8 mouse cellular contexts compared by ENCODE assay signal in the genomic region with DNA sequence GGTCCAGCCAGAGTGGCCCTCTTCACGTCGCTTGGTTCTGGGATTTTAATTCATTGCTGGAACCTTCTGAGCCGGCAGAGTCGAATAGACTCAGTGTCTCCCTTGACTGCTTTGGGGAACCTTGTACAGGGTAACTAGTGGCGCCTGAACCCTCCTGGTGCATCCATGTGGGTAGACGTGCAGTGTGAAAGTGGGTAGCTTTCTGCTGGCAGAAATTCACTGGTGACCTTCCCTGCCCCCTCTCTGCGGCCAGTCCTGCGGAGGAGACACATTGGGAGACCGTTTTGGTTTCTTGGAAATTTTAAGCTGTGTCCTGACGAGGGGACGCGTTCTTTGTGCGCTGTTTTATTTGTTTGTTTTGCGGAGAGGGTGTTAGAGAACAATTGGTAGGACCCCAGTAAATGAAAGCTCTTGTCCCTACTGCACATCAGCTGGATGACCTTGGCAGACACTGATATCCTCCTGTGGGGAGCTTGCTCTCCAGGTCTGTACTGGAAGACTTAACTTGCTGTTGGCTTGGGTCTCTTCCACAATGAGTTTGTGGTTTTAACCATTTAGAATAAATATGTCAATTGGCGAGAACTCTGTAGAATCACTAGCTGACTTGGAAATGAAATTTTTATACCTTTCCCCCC. TPM values are rescaled to one million over a fixed set of nuclear protein-coding genes. Genes with fewer than 3 reads are reported as not detected.
A peak's percentile ranks its signal among the peaks of the same experiment; 100 is the strongest.
DNase-seq lines count a peak whose midpoint lies in the region; ATAC-seq and TF ChIP-seq lines count a peak whose summit lies in the region.

No protein-coding gene starts in this region.

- TF ChIP-seq RAD21 in MEL (IDR thresholded peaks at IDR 0.05; ENCODE audit: low read depth, low read length), result no peak

- H3K27me3 ChIP-seq in kidney, embryonic 14.5 days (ENCODE audit: control insufficient read depth, insufficient read depth, low read length), result no peaks in the 10 kb centered on the region
- H3K27me3 ChIP-seq in MEL (ENCODE audit: control insufficient read depth in 1 of 2, insufficient read depth in 2 of 2, low read length in 2 of 2), result no peaks in the 10 kb centered on the region
- no peaks in the 10 kb centered on the region for H3K27me3 ChIP-seq in hindbrain, embryonic 15.5 days
- no peaks in the 10 kb centered on the region for H3K27me3 ChIP-seq in midbrain, embryonic 10.5 days (ENCODE audit: low read depth, poor library complexity, severe bottlenecking)

- H3K4me2 ChIP-seq in kidney, embryonic 14.5 days (replicated peaks; ENCODE audit: low read depth, low read length), result peak overlapping the region; percentile 85
- peak overlapping the region; percentile 81 for H3K4me2 ChIP-seq in hindbrain, embryonic 15.5 days

- no peaks in the 10 kb centered on the region for H3K9me3 ChIP-seq in kidney, embryonic 14.5 days (ENCODE audit: control insufficient read depth, low read length)
- no peaks in the 10 kb centered on the region for H3K9me3 ChIP-seq in MEL (replicated peaks; ENCODE audit: insufficient read depth, low read length)
- H3K9me3 ChIP-seq in hindbrain, embryonic 15.5 days, result no peaks in the 10 kb centered on the region
- H3K9me3 ChIP-seq in midbrain, embryonic 10.5 days (replicated peaks), result no peaks in the 10 kb centered on the region

- peak overlapping the region; percentile 64 for H3K4me3 ChIP-seq in kidney, embryonic 14.5 days (ENCODE audit: low read length)
- peak overlapping the region; percentile 81 to 84 for H3K4me3 ChIP-seq in MEL (ENCODE audit: control insufficient read depth in 1 of 2, insufficient read depth in 1 of 2, low read depth in 2 of 2, low read length in 2 of 2)
- peak overlapping the region; percentile 73 for H3K4me3 ChIP-seq in embryonic fibroblast, embryonic 13.5 days (ENCODE audit: insufficient read depth, low read length)
- H3K4me3 ChIP-seq in hindbrain, embryonic 15.5 days, result peak overlapping the region; percentile 91
- H3K4me3 ChIP-seq in midbrain, embryonic 10.5 days, result peak overlapping the region; percentile 81

- ATAC-seq in kidney, embryonic 14.5 days (ENCODE audit: low FRiP score, low TSS enrichment), result no peak
- ATAC-seq in hindbrain, embryonic 15.5 days (ENCODE audit: low FRiP score, low read depth), result peak; percentile 46
- no peak for ATAC-seq in megakaryocyte-erythroid progenitor cell, adult 5-6 weeks (replicated peaks; ENCODE audit: low FRiP score, low TSS enrichment, poor library complexity, severe bottlenecking)

- H3K9ac ChIP-seq in kidney, embryonic 14.5 days (ENCODE audit: low read depth, low read length), result peak overlapping the region; percentile 81
- peak overlapping the region; percentile 76 for H3K9ac ChIP-seq in MEL (ENCODE audit: control insufficient read depth, low read depth, low read length, poor library complexity, severe bottlenecking)
- H3K9ac ChIP-seq in hindbrain, embryonic 15.5 days, result peak overlapping the region; percentile 94

- TF ChIP-seq POLR2A in MEL (IDR thresholded peaks at IDR 0.05; ENCODE audit: control insufficient read depth in 1 of 2, insufficient read depth in 1 of 2, low read depth in 1 of 2, low read length in 2 of 2, poor library complexity in 1 of 2), result no peak
- no peak for TF ChIP-seq POLR2A in embryonic fibroblast, embryonic 13.5 days (IDR thresholded peaks at IDR 0.05; ENCODE audit: low read depth, low read length)

- TF ChIP-seq CTCF in MEL (IDR thresholded peaks at IDR 0.05 in 2 of 3, conservative IDR thresholded peaks at IDR 0.05 in 1 of 3; ENCODE audit: control insufficient read depth in 1 of 3, insufficient read depth in 1 of 3, low read depth in 2 of 3, low read length in 3 of 3, poor library complexity in 1 of 3, severe bottlenecking in 1 of 3), result no peak
- no peak for TF ChIP-seq CTCF in embryonic fibroblast, embryonic 13.5 days (IDR thresholded peaks at IDR 0.05; ENCODE audit: borderline replicate concordance, insufficient read depth, low read length)

- 3% methylated on average over 15 of the region's 15 CpGs for WGBS in kidney, embryonic 14.5 days
- 3% methylated on average over 15 of the region's 15 CpGs for WGBS in hindbrain, embryonic 15.5 days
- 2% methylated on average over 15 of the region's 15 CpGs for WGBS in midbrain, embryonic 10.5 days

- peaks cover 44% of the 10 kb centered on the region for H3K79me2 ChIP-seq in MEL (ENCODE audit: control insufficient read depth, insufficient read depth, low read length, poor library complexity)

- DNase-seq in kidney, adult 8-10 months, result no peak
- DNase-seq in MEL (ENCODE audit: low read depth, low spot score), result peak; percentile 69
- no peak for DNase-seq in midbrain, embryonic 10.5 days (ENCODE audit: low spot score)
- DNase-seq in layer of hippocampus, adult 18-20 months (ENCODE audit: low spot score in 2 of 2), result no peak

- TF ChIP-seq EP300 in MEL (IDR thresholded peaks at IDR 0.05; ENCODE audit: low read depth in 1 of 2, low read length in 2 of 2), result no peak

- H3K36me3 ChIP-seq in kidney, embryonic 14.5 days (ENCODE audit: control insufficient read depth, insufficient read depth, low read length), result no peaks in the 10 kb centered on the region
- H3K36me3 ChIP-seq in MEL (ENCODE audit: control insufficient read depth in 1 of 2, insufficient read depth in 2 of 2, low read length in 2 of 2), result peaks cover 0 to 48% of the 10 kb centered on the region in 2 experiments; a peak in 3 of 4 replicates
- no peaks in the 10 kb centered on the region for H3K36me3 ChIP-seq in hindbrain, embryonic 15.5 days
- H3K36me3 ChIP-seq in midbrain, embryonic 10.5 days, result no peaks in the 10 kb centered on the region

- H3K4me1 ChIP-seq in kidney, embryonic 14.5 days (ENCODE audit: control insufficient read depth, insufficient read depth, low read length), result peaks cover 33% of the 10 kb centered on the region
- peaks cover 32 to 47% of the 10 kb centered on the region in 2 experiments for H3K4me1 ChIP-seq in MEL (ENCODE audit: control insufficient read depth in 1 of 2, insufficient read depth in 2 of 2, low read length in 2 of 2)
- H3K4me1 ChIP-seq in embryonic fibroblast, embryonic 13.5 days (ENCODE audit: control insufficient read depth, insufficient read depth, low read length), result no peaks in the 10 kb centered on the region
- H3K4me1 ChIP-seq in hindbrain, embryonic 15.5 days (replicated peaks), result peaks cover 28% of the 10 kb centered on the region
- peaks cover 42% of the 10 kb centered on the region for H3K4me1 ChIP-seq in midbrain, embryonic 10.5 days

- peak overlapping the region; percentile 71; the same call in 1 of the 2 replicates for H3K27ac ChIP-seq in kidney, embryonic 14.5 days (ENCODE audit: low read depth, low read length)
- peak overlapping the region; percentile 58 for H3K27ac ChIP-seq in MEL (ENCODE audit: control insufficient read depth, low read depth, low read length)
- peak overlapping the region; percentile 34 for H3K27ac ChIP-seq in embryonic fibroblast, embryonic 13.5 days (ENCODE audit: insufficient read depth, low read length)
- peak overlapping the region; percentile 84 for H3K27ac ChIP-seq in hindbrain, embryonic 15.5 days (replicated peaks)
- peak overlapping the region; percentile 93 for H3K27ac ChIP-seq in midbrain, embryonic 10.5 days (replicated peaks)

TF ChIP-seq in MEL, 35 proteins besides CTCF, POLR2A, EP300 and RAD21:
- TF ChIP-seq MXI1 (IDR thresholded peaks at IDR 0.05; ENCODE audit: low read depth, low read length) (peak; percentile 64), NRF1 (IDR thresholded peaks at IDR 0.05; ENCODE audit: insufficient read depth, low read depth, low read length, poor library complexity, severe bottlenecking) (no peak), ZNF384 (IDR thresholded peaks at IDR 0.05; ENCODE audit: low read depth, low read length) (no peak), GABPA (IDR thresholded peaks at IDR 0.05; ENCODE audit: low read depth, low read length) (no peak), ETS1 (IDR thresholded peaks at IDR 0.05; ENCODE audit: low read depth, low read length) (no peak), USF2 (IDR thresholded peaks at IDR 0.05; ENCODE audit: borderline replicate concordance in 1 of 2, insufficient read depth in 1 of 2, low read depth in 1 of 2, low read length in 2 of 2) (no peak), CHD1 (IDR thresholded peaks at IDR 0.05; ENCODE audit: low read depth, low read length) (no peak), MAZ (IDR thresholded peaks at IDR 0.05; ENCODE audit: low read depth, low read length) (no peak), MAFK (IDR thresholded peaks at IDR 0.05; ENCODE audit: borderline replicate concordance, low read depth, low read length) (no peak), SIN3A (IDR thresholded peaks at IDR 0.05; ENCODE audit: low read length) (0 out of 2 replicates have a peak, but pooled peaks have one; percentile 0)
TF ChIP-seq in MEL: peak in this region for 2.

RNA-seq across cellular contexts. Expression of a gene that starts 0.7 kb away (rescaled TPM):
- 26.4 and 31.4 TPM in 2 replicates for polyA plus RNA-seq in kidney, embryonic 14.5 days (2014; fragmentation: Nextera tagmentation; extraction: Ambion mirVana)
- total RNA-seq in MEL (2012; rRNA removed), result 20.1 and 24.4 TPM in 2 replicates
- 10 to 100 TPM in 1 of 2 experiments, not detected in 1; 51.8 TPM for polyA plus RNA-seq in MEL (2012; ENCODE audit: insufficient read depth in 1 of 2, insufficient read length in 2 of 2, low read depth in 1 of 2, low replicate concordance in 2 of 2, missing spikeins in 1 of 2)
- 32.3 and 34.3 TPM in 2 replicates for polyA plus RNA-seq in embryonic fibroblast, embryonic 13.5 days (2011; ENCODE audit: insufficient read length, low read depth, missing spikeins)
- polyA plus RNA-seq in hindbrain, embryonic 15.5 days (2015; fragmentation: Nextera tagmentation; extraction: Ambion mirVana), result 62.4 and 62.5 TPM in 2 replicates
- 39.1 and 40.0 TPM in 2 replicates for polyA plus RNA-seq in midbrain, embryonic 10.5 days (2016; fragmentation: Nextera tagmentation; extraction: Ambion mirVana)
- 61.6 and 63.5 TPM in 2 replicates for total RNA-seq in megakaryocyte-erythroid progenitor cell, adult 5-6 weeks (2014; fragmentation: Nextera tagmentation)
- 89.4 and 101 TPM in 2 replicates for total RNA-seq in megakaryocyte-erythroid progenitor cell, adult 5-6 weeks (2017)
- total RNA-seq in layer of hippocampus, adult 18-20 months (2021), result 100 to 1,000 TPM; 105 to 108 TPM

Comparison
In these comparisons a context has a peak if more than half of its experiments do, and no peak if none do; other contexts are left out.
1. H3K27ac ChIP-seq: peak in every context shown above with its lines; median percentile 93 in midbrain, embryonic 10.5 days; 84 in hindbrain, embryonic 15.5 days; 71 in kidney, embryonic 14.5 days; 58 in MEL; 34 in embryonic fibroblast, embryonic 13.5 days.